Mouse (Mus musculus): ENCODE measurements at regions not wholly inside any gene's neighbourhood (a gene's known extent, or its start where the extent isn't known, plus 50 kb on each side); places are given as distances from the start of the nearest gene placed in this dataset.
"Not testable (repeated sequence)": the region's sequence is repeated elsewhere in the genome, so short reads cannot be mapped to it uniquely, and the experiment has no call there.

DNA sequence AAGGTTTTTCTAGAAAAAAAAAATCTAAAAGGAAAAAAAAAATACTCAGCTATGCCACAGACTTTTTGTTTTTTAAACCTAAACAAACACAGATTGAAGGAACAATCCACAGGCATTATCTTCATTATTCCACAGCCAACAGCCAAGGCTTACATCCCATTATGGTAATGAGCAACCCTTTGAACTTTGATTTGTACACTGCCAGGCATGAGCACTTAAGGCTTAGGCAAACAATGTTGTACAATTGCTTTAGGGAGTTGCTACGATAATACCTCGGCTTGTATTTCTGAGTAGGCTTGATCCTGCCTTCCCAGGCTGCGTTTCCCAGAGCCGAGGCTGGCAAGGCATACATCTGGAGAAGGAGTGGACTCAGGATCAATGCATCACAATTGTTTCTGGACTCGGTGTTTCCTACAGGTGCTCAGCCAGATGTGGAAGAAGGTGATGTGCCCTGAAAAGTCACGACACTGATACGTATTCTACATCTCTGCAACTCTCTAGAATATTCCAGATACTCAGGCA lies 409.0 kb upstream of the Igfbp7 start:
- DNase-seq (ENCODE audit: low read depth), result no peak

DNA sequence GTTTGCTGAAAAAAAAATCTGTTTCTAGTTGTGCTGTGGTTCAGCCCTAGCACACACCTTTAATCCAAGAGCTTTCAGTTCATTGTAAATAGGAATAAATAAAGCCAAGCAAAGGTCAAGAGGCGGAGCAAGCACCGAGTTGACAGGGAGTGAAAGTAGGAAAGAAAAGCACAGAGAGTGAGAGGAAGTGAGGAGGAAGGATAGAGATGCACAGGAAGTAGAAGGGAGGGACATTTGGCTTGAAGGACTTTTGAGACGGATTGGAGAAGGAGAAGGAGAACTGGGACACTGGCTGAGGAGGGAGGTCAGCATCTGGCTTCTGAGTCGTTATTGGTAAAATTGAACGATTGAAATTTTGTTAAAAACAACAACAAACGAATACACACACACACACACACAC lies 402.0 kb upstream of the Igfbp7 start:
- DNase-seq (ENCODE audit: low read depth), result peak; percentile 55

DNA sequence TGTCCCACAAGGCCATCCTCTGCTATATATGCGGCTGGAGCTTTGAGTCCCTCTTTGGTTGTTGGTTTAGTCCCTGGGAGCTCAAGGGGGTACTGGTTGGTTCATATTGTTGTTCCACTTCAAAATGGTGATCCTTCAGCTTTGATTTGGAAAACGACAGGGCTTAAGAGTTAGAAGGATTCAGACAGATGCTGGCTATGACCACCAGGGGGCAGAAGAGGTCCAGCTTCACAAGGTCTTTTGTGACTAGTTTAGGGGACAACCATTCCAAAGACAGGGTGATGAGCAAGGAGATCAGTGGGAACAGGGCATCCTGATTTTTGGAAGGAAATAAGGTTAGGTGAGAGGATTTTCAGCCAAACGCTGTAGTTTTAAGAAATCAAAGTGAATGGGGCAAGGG lies 399.9 kb upstream of the Igfbp7 start:
- peak; percentile 80 for DNase-seq (ENCODE audit: low read depth)

DNA sequence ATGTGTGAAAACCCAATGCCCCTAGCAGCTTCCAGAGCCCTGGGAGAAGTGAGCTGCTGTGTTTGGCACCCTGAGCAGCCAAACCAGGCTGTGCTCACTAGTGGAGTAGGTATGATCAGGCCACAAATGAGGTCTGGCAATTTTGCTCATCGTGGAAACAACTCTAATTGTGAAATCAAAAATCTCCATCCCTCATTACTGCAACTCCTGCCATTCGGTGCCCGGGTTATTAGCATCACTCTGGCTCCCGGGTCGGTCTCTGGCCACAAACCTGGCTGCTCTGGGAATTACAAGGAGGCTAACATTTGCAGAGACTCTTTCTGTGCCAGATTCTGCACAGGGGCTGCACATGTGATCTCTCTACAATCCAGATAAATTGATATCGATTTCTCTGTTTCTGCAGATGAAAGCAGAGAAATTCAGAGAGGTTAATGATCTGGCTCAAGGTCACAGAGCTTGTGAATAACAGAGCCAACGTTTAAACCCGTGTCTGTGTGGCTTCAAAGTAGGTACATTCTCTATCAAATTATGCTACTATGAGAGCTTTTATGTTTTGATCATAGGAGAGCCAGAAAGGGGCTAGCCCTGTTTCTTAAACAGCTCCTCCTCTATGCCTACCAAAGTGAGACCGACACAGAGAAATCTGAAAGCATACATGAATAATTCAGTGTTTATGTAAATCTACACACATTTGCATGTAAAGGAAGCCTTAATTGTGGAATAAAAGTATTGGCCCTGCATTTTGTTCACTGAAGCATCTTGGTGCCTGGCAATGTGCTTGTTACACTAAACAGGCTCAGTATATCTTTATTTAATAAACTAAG lies 398.7 kb upstream of the Igfbp7 start:
- no peak for DNase-seq (ENCODE audit: low read depth)

DNA sequence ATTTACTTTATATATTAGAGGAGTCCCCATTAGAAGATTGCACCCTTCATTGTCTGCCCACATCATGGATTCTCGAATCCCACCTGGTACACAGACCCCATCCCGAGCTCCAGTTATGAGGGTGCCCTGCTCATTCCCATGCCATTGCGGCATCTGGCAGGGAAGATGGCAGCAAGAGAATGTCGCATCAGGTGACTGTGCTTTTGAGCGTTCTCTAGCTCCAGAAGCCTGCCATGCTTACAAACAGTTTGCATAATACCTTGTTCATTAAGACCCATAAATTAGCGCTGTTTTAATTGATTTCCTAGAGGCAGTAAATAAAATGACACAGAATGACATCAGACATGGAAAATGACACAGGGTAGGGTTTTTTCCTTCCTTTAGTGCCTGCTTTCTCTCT lies 398.0 kb upstream of the Igfbp7 start:
- DNase-seq (ENCODE audit: low read depth), result no peak

DNA sequence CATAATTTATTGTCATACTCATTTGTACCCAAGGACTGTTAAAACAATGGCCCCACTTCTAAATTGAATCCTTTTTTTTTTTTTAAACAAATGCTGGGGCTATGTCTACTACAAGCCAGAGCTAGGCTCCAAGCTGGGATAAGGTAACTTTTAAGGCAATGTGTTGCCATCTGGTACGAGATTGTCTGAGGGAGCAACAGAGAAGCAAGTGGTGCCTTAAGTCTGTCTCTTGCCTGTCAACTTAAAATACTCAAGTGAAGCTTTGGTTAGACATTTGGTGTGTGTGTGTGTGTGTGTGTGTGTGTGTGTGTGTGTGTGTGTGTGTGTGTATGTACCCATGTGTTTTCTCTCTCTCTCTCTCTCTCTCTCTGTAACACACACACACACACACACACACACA lies 397.5 kb upstream of the Igfbp7 start:
- DNase-seq (ENCODE audit: low read depth), result no peak

DNA sequence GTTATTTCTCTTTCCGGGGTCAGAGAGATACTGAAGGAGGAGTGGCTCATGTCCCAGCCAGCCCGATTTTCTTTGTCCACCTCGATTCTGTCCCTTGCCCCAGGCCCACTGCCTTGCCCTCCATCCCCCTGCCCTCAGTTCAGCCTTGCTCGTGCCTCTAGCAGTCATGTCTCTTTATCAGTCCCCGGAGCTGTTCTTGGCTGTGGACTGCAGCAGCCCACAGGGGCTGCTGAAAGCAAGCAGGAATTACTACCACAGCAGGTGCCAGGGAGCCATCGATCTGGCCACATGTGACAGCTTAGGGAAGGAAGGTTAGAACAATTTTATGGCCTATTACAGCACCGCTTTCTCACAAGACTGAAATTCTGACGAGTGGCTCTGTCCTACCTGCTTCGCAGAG lies 396.3 kb upstream of the Igfbp7 start:
- DNase-seq (ENCODE audit: low read depth), result no peak

DNA sequence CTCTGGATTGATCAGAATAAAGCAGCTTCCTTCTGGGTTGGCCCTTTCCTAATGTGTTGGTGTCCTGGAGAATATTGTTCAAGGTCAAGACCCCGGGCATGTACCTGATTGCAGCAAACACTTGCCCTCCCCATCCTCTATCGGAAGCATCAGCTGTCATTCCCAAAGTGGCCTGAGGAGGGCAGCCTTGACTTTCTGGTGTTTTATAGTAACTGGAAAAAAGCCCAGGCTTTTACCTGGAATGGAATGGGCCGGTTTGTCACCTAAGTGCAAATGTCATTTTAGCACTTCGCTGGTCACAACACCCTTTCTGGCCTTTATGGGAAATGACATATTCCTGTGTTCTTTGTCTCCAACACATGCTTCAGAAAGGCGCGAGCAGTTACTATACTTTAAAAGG lies 395.7 kb upstream of the Igfbp7 start:
- DNase-seq (ENCODE audit: low read depth), result peak; percentile 65

DNA sequence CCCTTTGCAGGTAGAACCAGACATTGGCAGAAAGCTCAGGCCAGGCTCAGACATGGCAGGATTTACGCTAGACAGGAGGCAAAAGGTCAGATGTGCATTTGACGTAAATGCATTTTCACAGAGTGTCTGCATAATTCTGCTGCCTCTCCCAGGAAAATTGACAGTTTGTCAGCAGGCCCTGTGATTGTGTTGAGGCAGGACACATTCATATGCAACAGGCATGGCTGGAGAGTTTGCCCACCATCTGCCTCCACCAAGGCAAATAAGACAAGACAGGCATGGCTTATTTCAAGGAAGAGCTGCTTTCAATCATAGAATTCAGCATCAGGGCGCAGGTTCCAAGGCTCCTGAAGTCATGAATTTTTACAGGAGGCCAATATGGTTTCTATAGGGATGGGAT lies 389.1 kb upstream of the Igfbp7 start:
- no peak for DNase-seq (ENCODE audit: low read depth)

DNA sequence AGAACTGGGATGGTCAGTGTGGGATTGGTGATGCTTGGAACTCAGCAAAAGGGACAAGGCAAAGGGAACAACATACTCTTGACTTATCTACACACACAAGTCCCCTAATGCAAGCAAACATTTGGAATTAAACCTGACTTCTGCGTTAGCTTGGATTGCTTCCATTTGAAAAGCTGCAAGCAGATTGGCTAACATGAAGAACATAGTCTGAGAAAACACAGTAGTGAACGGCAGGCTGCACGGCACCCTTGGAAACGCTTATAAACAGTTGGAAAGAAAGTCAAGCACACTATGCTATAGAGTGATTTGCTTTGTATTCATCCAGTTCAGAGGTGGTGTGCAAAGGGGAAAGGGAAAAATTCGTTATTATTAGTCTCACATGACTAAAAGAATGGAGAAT lies 387.9 kb upstream of the Igfbp7 start:
- DNase-seq (ENCODE audit: low read depth), result no peak

DNA sequence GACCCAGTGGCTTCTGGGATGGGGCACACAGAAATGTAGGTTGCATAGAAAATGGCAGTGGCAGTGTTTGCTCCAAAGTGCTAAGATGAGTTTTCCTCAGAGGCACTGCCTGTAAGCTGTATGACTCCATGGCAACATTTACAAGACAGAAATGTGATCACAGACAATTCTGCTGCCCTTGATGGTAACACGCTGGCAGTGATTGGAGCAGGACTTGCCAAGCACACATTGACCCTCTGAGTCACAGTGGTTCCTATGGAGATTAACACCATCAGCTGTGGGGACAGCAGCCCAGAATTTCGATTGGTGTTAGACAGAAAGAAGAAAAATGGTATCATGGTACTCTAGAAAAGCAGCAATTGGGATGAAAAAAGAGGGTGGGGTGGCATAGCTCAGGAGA lies 376.1 kb upstream of the Igfbp7 start:
- no peak for DNase-seq (ENCODE audit: low read depth)

DNA sequence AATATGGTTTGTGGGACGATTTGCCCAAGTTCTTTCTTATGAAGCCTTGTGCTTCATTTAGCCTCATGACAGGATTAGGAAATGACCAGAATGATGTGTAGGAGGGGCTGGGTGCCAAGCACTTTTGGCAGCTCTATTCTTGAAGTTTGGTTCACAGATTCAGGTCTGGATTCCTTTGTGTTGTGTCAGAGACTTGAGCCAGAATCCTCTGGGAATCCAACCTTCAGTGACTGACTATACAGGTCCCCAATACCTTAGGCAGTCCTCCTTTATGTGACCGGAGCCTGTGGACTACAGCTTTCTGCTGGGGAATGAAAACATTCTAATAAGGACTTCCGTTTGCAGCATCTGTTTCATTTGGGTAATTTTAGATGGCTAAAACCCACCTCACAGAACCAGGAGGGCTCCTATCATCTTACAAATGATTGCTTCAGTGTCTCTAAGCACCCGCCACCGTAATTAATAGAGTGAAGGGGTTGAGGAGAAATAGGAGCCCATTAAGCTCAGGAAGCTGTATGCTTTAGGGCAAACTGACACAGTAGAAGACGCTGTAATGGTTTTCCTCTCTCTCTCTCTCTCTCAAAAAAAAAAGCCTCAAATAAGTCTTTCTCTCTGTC lies 354.7 kb upstream of the Igfbp7 start:
- DNase-seq (ENCODE audit: low read depth), result no peak

DNA sequence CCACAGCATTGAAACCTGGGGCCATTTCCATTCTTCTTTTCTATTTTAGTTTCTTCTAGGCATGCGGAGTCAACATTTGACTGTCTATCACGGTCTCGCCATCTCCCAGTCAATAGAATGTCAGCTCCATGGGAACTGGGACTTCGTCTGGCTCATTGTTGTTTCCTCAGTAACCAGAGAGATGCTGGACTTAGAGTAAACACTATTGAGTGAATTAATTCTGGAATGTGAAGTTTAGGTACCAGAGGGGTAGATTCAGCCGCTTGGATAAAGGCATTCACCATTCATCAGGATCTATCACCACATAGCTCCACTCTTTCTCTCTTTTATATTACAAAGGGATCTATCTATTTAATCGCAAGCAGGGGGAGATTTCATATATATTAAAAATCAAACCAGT lies 354.2 kb upstream of the Igfbp7 start:
- no peak for DNase-seq (ENCODE audit: low read depth)

DNA sequence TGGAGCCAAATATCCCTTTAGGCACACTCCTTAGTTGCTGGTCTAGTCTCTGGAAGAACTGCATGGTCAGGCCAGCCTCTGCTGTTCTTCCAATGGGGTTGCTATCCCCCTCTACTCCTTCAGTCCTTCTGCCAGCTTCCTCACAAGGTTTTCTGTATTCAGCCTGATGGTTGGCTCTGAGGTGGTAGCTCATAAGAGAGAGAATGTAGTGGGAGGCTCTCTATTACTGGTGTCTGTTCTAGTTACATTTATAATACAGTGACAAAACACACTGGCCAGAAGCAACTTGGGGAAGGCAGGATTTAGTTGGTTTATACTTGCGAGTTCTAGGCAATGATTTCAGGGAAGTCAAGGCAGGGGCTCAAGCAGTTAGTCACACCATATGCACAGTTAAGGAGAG lies 341.1 kb upstream of the Igfbp7 start:
- no peak for DNase-seq (ENCODE audit: low read depth)

DNA sequence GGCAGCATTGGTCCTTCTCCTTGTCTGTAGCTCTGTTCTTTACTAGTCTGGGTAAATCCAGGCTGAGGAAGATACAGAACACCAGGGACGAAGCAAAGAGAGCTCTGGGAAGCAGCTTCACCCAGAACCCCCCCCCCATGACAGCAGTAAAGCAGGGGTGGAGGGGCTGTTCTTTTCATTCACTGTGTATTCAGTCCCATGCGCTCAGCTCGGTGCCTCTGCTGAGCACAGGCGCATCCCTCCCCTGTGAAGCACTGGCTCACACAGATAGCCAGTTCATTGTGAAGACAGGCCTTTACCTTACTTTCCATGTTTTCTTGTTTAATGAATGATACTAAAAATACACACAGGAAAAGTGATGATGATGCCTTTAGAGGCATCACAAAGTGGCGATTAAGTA lies 338.8 kb upstream of the Igfbp7 start:
- DNase-seq (ENCODE audit: low read depth), result no peak

DNA sequence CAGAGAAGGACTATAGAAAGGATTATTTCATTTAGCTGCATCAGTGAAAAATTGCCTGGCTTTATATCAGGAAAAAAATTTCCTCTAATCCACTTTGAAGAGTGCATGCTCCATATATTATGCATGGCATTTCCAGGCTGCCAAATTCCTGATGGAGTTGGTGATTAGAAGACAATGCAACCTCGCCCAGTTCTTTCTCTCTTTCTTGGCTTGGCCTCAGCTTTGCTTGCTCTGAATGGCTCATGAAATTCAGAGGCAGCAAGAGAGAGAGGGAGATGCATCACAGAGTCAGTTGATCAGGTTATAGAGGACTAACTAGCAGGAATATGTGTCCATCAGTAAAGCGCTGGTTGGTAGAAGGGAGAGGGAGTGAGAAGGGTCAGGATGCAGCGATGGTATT lies 335.6 kb upstream of the Igfbp7 start:
- no peak for DNase-seq (ENCODE audit: low read depth)

DNA sequence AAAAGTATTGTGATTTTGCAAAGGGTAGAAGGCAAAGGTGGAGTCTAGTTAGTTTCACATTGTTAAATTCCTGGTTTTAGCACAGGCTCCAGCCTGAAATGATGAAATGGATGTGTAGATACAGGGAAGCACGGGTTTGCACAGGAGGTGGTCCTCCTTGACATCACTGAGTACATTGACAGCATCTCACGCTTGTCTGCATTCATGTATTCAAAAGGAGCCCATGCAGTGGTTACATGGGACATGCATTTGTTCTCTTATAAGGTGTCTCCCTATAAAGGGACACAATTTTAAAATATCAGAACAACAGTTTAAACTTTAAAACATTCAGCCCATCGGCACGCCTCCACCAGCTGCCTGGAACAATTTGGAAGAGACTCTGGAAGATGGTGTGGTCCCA lies 322.4 kb upstream of the Igfbp7 start:
- DNase-seq (ENCODE audit: low read depth), result not testable (repeated sequence)

DNA sequence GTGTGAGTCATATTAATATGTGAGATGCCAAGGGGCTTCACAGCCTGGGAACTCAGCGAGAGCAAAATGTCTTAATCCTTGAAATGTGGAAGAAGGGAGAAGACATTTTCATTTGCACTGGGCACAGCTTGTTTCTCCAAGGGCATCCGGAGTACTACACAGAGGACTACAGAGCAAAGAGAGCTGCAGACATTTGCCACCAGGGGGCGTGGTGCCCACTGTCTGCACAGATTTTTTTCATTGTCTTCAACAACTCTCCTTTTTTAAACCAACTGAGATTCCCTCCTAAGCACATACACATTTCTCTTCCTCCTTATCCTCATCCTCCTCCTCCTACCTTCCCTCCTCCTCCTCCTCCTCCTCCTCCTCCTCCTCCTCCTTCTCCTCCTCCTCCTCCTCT lies 273.8 kb upstream of the Igfbp7 start:
- DNase-seq (ENCODE audit: low read depth), result no peak

DNA sequence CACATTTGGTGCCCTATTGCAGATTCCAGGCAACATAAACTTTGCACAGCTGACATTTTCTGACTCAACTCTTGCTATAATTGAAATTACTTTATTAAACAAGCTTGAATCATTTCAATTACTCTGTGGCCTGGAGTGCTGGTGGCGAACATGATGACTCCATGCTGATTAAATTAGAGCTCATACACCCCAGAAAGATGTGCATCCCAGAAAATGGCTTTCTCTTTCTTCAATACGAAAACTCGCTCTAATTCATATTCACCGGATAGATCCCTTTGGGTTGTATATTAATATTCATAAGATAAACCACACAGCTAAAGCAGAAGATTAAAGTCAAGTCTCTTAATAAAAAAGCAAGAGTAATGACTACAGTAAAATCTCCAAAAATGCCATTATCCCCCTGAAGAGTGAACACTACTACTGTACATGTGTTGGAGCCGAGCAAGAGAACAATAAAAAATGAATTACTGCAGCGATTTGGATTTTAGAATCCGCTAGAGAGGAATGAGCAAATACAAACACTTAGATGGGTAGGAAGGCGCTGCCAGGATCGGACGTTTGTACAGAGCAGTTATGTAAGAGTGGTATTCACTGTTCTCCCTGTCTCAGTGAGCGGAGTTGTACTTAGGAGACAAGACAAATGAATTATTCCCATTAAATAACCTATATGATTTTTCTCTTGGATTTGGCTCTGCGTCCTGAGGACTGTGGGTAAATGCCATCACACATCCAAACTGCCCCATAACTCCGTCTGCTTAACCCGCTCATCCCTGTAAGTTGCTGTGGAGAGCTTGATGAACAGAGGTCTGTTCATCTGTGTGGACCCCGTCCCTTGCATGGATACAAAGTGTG lies 264.5 kb upstream of the Igfbp7 start:
- no peak for DNase-seq (ENCODE audit: low read depth)

DNA sequence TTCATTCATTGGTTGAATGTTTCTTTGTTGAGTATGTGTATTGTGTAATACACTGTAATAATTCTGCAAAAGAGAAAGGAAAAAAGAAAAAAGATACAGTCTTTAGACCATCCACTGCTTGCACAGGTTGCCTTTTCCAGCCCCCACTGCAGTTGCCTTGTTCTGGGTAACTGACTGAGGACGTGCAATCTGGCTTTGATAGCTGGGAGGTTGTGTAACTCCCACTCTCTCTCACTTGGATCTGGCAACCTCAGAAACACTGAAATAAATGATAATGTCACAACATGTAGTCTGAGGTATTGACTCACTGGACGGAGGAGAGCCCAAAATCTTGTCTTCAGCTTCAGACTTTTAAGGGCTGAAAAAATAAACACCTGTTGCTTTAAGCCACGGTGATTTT lies 255.3 kb upstream of the Igfbp7 start:
- DNase-seq (ENCODE audit: low read depth), result no peak

DNA sequence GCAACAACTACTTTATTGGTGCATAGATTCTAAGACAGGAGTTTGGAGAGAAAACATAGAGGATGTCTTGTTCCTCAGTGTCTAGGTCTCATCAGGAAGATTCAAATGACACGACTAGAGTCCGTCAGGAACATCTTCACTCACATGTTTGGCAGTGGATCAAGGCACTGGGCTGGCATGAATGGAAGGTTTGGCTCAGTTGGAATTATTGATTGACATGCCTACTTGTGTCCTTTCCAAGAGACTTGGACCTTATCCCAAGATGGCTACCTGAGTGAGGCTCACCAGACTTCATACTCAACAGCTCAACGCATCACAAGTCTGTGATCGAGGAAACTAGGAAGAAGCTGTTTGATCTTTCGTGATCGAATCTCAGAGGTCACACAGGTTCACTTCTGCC lies 251.2 kb upstream of the Igfbp7 start:
- no peak for DNase-seq (ENCODE audit: low read depth)

DNA sequence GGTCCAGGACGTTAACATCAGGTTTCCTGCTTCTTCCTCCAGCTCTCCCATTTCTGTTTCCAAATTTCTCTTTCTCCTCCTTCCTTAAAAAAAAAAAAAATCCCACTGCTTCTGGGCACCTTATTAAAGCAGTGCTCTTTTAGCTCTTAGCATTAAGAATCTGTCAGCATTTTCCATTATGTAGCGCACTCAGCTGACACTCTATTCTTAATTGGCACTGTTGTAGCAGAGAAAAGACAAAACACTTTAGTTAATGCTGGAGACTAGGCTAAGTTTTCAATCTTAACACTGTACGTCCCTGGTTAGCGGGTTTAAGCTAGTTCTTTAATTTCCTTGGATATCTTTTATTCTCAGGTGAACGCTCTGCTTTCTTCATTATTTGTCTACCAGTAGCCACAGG lies 236.8 kb upstream of the Igfbp7 start:
- DNase-seq (ENCODE audit: low read depth), result no peak

DNA sequence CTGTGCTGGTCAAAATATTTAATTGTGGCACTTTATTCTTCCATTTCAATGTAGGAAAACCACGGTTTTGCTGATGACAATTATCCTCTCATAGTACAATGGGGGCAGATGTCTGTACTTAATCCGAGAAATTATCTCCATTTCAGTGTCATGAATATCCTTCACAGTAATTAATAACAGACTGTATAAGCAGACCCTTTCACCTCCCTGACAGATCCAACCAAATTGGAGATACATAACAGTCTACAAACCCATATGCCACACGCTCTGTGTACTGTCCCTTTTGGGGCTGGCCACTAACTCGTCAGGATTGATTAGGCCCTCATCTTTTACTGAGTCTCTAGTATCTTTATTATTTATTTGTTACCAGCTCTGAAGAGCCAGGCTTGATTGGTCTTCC lies 212.6 kb upstream of the Igfbp7 start:
- no peak for DNase-seq (ENCODE audit: low read depth)

Data from 416B (cell line).